Mouse (Mus musculus): ENCODE measurements around the gene Zfp811.
"Not testable (repeated sequence)": the region's sequence is repeated elsewhere in the genome, so short reads cannot be mapped to it uniquely, and the experiment has no call there.

DNA sequence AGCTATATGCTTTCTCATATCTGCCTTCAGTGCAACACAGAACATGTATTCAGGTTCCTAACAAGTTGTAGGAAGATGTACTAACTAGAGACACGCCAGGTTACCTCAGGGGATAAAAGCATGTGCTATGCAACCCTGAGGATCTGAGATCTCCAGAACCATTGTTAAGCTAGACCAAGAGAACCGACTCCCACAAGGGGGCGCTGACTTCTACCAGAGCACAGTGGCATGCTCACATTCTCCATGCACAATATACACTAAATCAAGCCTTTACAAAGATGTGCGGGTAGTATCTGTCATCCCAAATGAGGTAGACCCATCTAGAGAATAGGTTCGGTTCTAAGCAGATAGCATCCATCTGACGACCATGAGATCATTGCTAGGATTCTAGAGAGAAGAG, 47.0 kb upstream of the Zfp811 start:
- not testable (repeated sequence) for TF ChIP-seq CTCF (IDR thresholded peaks at IDR 0.05); EP300 (IDR thresholded peaks at IDR 0.05; ENCODE audit: insufficient read depth, low read depth, low read length)

Measured in heart, adult 2 months (tissue).